Mouse (Mus musculus) neural tube, embryonic 13.5 days (tissue): Measurements from ENCODE around the gene Kat2a. TPM values are rescaled to one million over a fixed set of nuclear protein-coding genes. Genes with fewer than 3 reads are reported as not detected.

Source experiments
- ATAC-seq: fragments of 200-750 bp; cut with Nextera tagmentation; 2 replicates; pipeline ENCODE4 v1.8.0; 2017; ENCODE audit warnings: low read depth, mild to moderate bottlenecking, moderate TSS enrichment, moderate library complexity
- H3K27ac ChIP-seq: fragments of 300-500 bp; sonication (generic); replicated peaks from 2 replicates; pipeline ENCODE4 v1.5.1; 2015; ENCODE audit warnings: moderate library complexity, mild to moderate bottlenecking, inconsistent platforms
- H3K27me3 ChIP-seq: fragments of 300-500 bp; sonication (generic); 2 replicates; pipeline ENCODE4 v1.6.1; 2015; ENCODE audit warnings: mild to moderate bottlenecking, inconsistent platforms
- H3K36me3 ChIP-seq: fragments of 300-500 bp; sonication (generic); 2 replicates; pipeline ENCODE4 v1.6.1; 2015; ENCODE audit warnings: mild to moderate bottlenecking, inconsistent platforms
- H3K4me1 ChIP-seq: fragments of 300-500 bp; sonication (generic); replicated peaks from 2 replicates; pipeline ENCODE4 v1.6.1; 2015; ENCODE audit warnings: inconsistent platforms
- H3K4me2 ChIP-seq: fragments of 300-500 bp; sonication (generic); 2 replicates; pipeline ENCODE4 v1.6.1; 2015; ENCODE audit warnings: inconsistent platforms, mild to moderate bottlenecking, moderate library complexity
- H3K4me3 ChIP-seq: fragments of 300-500 bp; sonication (generic); 2 replicates; pipeline ENCODE4 v1.5.1; 2015; ENCODE audit warnings: mild to moderate bottlenecking, inconsistent platforms
- H3K9ac ChIP-seq: fragments of 300-500 bp; sonication (generic); 2 replicates; pipeline ENCODE4 v1.6.1; 2015; ENCODE audit warnings: moderate library complexity, mild to moderate bottlenecking, inconsistent platforms
- H3K9me3 ChIP-seq: fragments of 300-500 bp; sonication (generic); 2 replicates; pipeline ENCODE4 v1.6.1; 2016; ENCODE audit warnings: inconsistent platforms
- WGBS: fragments of 180-500 bp; shearing (Covaris S2); methylation state at CpG from one replicate; pipeline ENCODE4 v1.1.7; 2015; 5-methylcytosine and 5-hydroxymethylcytosine counted together
- polyA plus RNA-seq: library from polyadenylated mRNA; unstranded; fragments of >200 nt; fragmentation: Nextera tagmentation; extraction: Ambion mirVana; gene quantifications from 2 replicates; pipeline ENCODE4 v1.2.1, GENCODE M21; 2015

Gene Kat2a
- polyA plus RNA-seq, 1 experiment from 2014 or later = 54.7 TPM

DNA sequence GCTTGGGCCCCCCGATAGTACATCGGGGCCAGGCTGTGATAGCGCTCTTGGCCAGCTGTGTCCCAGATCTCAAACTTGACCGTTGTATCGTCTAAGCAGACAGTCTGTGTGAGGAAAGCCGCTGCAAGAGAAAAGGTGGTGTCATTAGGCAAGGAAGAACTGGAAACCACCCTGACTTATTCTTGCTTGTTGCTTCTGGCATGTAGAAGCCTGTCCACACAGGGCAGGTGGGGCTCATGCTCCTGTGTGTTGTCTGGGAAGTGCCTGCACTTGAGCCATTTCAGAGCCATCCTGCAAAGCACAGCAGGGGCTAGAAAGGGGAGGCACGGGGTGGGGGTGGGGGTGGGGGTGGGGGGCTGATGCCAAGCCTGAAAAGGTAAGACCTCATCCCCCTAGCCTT, 6.2 kb upstream of the Kat2a start:
- Histone ChIP-seq H3K36me3 (peaks cover 51% of the 10 kb centered on the region), H3K4me3 (no peak overlapping the region), H3K9me3 (no peaks in the 10 kb centered on the region), H3K4me2 (no peak overlapping the region), H3K4me1 (peaks cover 42% of the 10 kb centered on the region), H3K9ac (no peak overlapping the region), H3K27me3 (no peaks in the 10 kb centered on the region), H3K27ac (no peak overlapping the region)
- 93% methylated on average over 7 of the region's 7 CpGs for WGBS
- ATAC-seq = no peak

DNA sequence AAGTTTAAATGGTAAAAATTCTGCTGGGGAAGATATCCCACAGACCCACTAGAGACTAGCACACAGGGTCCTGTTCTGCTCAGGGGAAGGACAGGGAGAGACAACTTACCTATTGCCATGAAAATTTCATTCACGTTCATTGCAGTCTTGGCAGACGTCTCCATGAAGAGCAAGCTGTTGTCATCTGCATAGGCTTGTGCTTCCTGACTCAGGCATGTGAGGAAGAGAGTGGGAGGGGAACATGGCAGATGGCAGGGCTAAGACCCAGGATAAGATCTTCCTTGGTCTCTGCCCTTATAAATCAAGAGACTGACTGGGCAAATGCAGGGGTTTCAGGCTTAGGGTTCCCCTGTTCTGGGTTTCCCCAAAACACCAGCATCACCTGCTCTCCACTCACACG, 4.4 kb upstream of the Kat2a start:
- Histone ChIP-seq H3K27me3 (no peaks in the 10 kb centered on the region), H3K4me1 (peaks cover 38% of the 10 kb centered on the region), H3K9ac (no peak overlapping the region), H3K4me3 (no peak overlapping the region), H3K27ac (no peak overlapping the region), H3K36me3 (peaks cover 51% of the 10 kb centered on the region), H3K4me2 (no peak overlapping the region), H3K9me3 (no peaks in the 10 kb centered on the region)
- ATAC-seq = no peak
- 87% methylated on average over 3 of the region's 3 CpGs for WGBS

DNA sequence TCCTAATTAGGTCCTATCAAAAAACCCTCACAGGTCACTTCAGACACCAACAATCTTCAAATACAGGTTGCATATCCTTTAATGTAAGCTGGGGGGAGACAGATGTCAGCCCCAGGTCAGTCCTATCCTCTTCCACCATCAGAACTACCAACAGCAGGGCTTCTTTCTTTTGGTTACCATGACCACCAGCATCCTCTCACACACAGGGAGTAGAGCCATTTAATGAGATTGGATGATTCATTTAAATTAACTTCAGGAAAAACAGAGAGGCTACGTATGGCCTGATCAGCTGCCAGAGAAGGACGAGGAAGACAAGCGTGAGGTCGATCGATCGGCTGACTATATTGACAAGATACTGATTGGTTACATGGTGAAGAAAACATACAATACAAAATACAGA, 2.7 kb upstream of the Kat2a start:
- no peak for ATAC-seq
- no peak overlapping the region for H3K4me2 ChIP-seq
- H3K4me3 ChIP-seq = no peak overlapping the region
- H3K36me3 ChIP-seq = peaks cover 59% of the 10 kb centered on the region
- peaks cover 31% of the 10 kb centered on the region for H3K4me1 ChIP-seq
- no peaks in the 10 kb centered on the region for H3K9me3 ChIP-seq
- 81% methylated on average over 6 of the region's 6 CpGs for WGBS
- no peaks in the 10 kb centered on the region for H3K27me3 ChIP-seq
- no peak overlapping the region for H3K9ac ChIP-seq
- H3K27ac ChIP-seq = no peak overlapping the region

DNA sequence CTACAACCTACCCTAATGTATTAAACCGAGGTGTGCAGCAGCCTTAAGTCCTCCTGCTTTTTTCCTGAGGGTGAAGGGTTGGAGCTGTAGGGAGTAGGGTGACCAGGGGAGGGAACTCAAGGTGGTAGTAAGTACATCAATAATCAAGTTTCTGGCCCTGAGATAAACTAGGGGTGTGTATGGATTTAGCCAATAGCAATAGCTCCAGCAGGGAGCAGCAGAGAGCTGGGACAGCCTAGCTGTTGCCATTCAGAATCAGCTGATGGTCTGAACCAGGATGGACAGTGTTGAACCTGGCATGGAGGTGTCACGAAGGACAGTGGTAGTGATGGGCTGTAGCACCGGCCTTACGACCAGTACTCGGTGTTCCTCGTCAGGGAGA, 2.3 kb upstream of the Kat2a start:
- Histone ChIP-seq H3K27me3 (no peaks in the 10 kb centered on the region), H3K27ac (peak overlapping the region; percentile 14; the same call in 1 of the 2 replicates), H3K4me3 (no peak overlapping the region), H3K9me3 (no peaks in the 10 kb centered on the region), H3K9ac (0 out of 2 replicates have a peak overlapping the region, but pooled peaks have one; percentile 63), H3K36me3 (peaks cover 58% of the 10 kb centered on the region), H3K4me2 (peak overlapping the region; percentile 43; the same call in 1 of the 2 replicates), H3K4me1 (peaks cover 28% of the 10 kb centered on the region)
- 47% methylated on average over 6 of the region's 6 CpGs for WGBS
- ATAC-seq = no peak

DNA sequence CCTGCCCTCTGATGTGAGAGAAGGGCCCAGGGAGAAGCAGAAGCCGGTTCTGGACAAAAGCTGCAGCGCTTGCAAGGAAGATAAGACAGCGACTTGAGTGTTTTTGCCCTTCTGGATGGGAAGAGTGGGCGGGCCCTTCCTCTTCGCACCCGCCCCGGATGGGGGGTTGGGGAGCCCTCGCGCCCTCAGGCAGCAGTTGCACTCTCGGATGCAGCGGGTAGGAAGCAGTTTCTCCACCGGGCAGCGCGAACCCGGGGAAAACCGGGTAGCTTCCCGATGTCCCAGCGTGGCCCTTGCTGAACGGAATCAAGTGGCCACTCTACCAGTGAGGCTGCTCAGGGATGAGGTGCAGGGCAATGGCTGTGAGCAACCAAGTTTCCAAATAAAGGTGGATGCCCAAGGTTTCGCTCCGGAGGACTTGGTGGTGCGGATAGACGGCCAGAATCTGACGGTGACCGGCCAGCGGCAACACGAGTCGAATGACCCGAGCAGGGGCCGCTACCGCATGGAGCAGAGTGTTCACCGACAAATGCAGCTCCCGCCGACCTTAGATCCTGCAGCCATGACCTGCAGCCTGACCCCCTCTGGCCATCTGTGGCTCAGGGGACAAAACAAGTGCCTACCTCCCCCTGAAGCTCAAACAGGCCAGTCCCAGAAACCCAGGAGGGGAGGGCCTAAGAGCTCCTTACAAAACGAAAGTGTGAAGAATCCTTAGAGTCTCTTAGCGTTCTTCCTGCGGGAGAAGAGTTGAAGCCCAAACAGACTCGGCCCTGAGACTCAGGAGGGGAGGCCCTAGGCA, 1.7 kb upstream of the Kat2a start, which contains the start of gene Hspb9:
Hspb9 (plus strand) TSS at position 116 of the 799 bp plus-strand sequence.
- WGBS = 6% methylated on average over 38 of the region's 38 CpGs
- peak within 1 kb of the TSS; percentile 7 for H3K4me3 ChIP-seq
- no peak for ATAC-seq
- H3K27me3 ChIP-seq = no peaks in the 10 kb centered on the region
- peak within 1 kb of the TSS; percentile 67 for H3K4me2 ChIP-seq
- H3K27ac ChIP-seq = peak within 1 kb of the TSS; percentile 14; the same call in 1 of the 2 replicates
- peaks cover 28% of the 10 kb centered on the region for H3K4me1 ChIP-seq
- peaks cover 60% of the 10 kb centered on the region for H3K36me3 ChIP-seq
- H3K9ac ChIP-seq = peak within 1 kb of the TSS; percentile 63
- H3K9me3 ChIP-seq = no peaks in the 10 kb centered on the region

DNA sequence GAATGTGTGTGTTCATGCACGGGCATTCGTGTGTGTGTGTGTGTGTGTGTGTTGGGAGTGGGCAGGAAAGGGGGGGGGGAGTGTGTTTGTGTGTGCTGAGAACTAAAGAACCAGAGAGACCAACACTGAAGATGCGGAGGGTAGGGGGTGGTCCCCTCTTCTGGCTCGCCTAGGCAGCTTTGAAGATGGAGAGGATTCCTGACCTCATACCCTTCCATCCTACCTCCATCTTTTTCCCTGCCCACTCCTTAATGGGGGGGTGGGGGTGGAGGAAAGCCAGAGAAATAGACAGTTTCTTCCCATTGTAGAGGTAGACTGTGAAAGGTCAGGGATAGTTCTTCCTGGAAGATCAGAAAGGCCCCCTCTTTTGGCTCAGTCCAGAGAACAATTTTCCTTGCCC, 909 bp upstream of the Kat2a start:
- Histone ChIP-seq H3K4me1 (peaks cover 28% of the 10 kb centered on the region), H3K9ac (peak overlapping the region; percentile 63; the same call in 1 of the 2 replicates), H3K27ac (no peak overlapping the region), H3K4me2 (no peak overlapping the region), H3K9me3 (no peaks in the 10 kb centered on the region), H3K4me3 (no peak overlapping the region), H3K36me3 (peaks cover 60% of the 10 kb centered on the region), H3K27me3 (no peaks in the 10 kb centered on the region)
- 58% methylated on average over 4 of the region's 4 CpGs for WGBS
- ATAC-seq = no peak

DNA sequence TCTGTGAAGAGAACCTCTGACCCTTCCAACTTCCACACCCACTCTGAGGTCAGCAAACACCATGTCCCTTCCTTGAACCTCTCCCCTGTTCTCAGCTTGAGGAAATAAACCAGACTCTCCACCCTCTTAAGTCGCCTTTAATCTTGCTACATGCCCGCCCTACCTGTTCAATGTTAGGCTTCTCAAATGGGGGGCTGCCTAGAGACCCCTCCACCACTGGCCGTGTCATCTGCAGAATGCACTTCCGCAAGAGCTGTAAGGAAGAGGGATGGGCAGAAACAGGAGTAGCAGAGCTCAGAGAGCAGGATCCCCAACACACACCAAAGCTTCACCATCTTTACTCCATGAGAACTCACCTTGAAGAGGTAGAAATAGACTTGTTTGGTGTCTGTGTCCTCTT, 1.3 kb downstream of the Kat2a start:
- Histone ChIP-seq H3K4me3 (peak overlapping the region; percentile 72; the same call in 1 of the 2 replicates), H3K27ac (no peak overlapping the region), H3K4me2 (peak overlapping the region; percentile 67), H3K9me3 (no peaks in the 10 kb centered on the region), H3K27me3 (no peaks in the 10 kb centered on the region), H3K4me1 (peaks cover 28% of the 10 kb centered on the region), H3K36me3 (peaks cover 60% of the 10 kb centered on the region), H3K9ac (peak overlapping the region; percentile 81; the same call in 1 of the 2 replicates)
- 87% methylated on average over 4 of the region's 4 CpGs for WGBS
- no peak for ATAC-seq

DNA sequence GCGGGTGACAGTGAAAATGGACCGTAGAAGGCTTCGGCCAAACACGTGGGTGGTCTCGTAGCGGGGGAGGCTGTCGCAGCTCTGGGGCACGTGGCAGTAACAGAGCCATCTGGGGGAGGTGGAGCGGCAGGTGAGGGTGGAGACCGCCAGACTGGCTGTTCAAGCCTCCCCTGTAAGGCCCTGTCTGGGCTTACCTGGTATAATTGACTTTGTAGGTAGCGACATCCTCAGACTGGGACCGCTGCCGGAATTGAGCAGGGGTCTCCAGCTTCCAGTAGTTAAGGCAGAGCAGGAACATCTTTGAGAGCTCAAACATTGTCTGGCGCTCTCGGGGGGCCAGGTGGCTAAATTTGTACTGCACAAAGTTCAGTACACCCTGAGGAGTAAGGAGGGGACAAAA, 1.7 kb downstream of the Kat2a start:
- WGBS = 92% methylated on average over 15 of the region's 15 CpGs
- Histone ChIP-seq H3K27ac (no peak overlapping the region), H3K36me3 (peaks cover 60% of the 10 kb centered on the region)

DNA sequence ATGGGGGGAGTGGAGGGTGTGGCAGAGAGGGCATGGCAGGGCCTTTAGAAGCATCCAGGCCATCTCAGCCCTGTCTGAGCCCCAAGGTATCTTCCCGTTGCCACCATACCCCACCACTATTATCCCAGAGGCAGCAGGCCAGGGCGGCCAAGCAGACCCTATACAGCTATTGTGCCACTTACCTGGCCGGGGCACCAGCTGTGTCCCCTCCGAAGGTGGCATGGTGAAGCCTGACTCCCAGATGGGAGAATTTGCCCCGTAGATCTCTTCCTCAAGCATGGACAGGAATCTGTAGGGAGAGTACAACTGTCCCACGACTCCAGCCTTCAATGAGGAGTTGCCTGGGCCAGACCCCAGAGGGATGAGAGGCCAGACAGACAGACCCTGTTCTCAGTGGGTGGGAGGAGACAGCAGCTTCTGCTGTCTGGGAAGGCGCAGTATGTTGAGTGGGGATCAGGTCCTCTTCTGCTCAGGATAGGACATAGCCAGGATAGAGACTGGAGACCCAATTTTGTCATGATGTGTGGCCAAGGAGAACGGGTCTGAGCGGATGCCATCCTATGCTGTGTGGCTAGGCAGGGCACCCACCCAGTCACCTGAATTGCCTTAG, 3.0 kb downstream of the Kat2a start:
- Histone ChIP-seq H3K4me2 (no peak overlapping the region), H3K27ac (no peak overlapping the region), H3K36me3 (peaks cover 64% of the 10 kb centered on the region), H3K9ac (0 out of 2 replicates have a peak overlapping the region, but pooled peaks have one; percentile 17), H3K27me3 (no peaks in the 10 kb centered on the region), H3K4me1 (peaks cover 27% of the 10 kb centered on the region), H3K9me3 (no peaks in the 10 kb centered on the region), H3K4me3 (no peak overlapping the region)
- WGBS = 95% methylated on average over 9 of the region's 9 CpGs
- ATAC-seq = no peak

More for the DNA sequence above, 1.7 kb downstream of the Kat2a start:
- Histone ChIP-seq H3K4me3 (no peak overlapping the region), H3K27me3 (no peaks in the 10 kb centered on the region), H3K4me1 (peaks cover 28% of the 10 kb centered on the region), H3K4me2 (no peak overlapping the region), H3K9me3 (no peaks in the 10 kb centered on the region), H3K9ac (peak overlapping the region; percentile 81; the same call in 1 of the 2 replicates)
- ATAC-seq = no peak

DNA sequence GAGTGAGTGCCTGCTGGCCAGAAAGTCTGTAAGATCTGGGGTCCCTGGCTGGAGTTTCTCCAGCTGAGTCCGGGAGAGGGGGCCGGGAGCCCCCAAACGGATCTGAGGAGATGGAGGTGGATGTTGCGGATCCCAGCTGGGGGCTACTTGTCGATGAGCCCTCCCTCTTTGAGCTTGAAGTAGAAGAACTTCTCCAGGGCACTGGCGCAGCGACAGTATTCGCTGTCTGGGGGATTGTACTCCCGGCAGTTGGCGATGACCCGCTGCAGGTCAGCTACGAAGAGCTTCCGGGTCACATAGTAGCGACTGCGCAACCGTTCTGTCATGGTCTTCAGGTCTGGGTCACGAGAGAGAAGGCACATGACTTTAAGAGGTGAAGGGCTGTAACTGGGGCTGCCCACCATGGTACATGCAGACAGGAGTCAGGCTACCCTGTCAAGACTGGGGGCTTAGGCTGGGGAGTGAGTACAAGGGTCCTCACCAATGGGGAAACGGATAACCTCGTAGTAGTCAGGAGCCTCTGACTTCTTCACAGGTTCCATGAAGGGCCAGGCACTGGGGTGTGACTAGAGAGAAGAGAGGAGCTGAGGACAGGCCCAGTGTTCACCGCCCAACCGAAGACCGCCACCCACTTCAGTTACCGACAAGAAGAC, 7.0 kb downstream of the Kat2a start:
- 94% methylated on average over 23 of the region's 23 CpGs for WGBS
- no peak for ATAC-seq
- peaks cover 15% of the 10 kb centered on the region; the same call in 1 of the 2 replicates for H3K27me3 ChIP-seq
- H3K27ac ChIP-seq = no peak overlapping the region
- peaks cover 12% of the 10 kb centered on the region for H3K4me1 ChIP-seq
- H3K36me3 ChIP-seq = peaks cover 59% of the 10 kb centered on the region
- no peaks in the 10 kb centered on the region for H3K9me3 ChIP-seq
- no peak overlapping the region for H3K4me2 ChIP-seq
- H3K4me3 ChIP-seq = no peak overlapping the region
- no peak overlapping the region for H3K9ac ChIP-seq

DNA sequence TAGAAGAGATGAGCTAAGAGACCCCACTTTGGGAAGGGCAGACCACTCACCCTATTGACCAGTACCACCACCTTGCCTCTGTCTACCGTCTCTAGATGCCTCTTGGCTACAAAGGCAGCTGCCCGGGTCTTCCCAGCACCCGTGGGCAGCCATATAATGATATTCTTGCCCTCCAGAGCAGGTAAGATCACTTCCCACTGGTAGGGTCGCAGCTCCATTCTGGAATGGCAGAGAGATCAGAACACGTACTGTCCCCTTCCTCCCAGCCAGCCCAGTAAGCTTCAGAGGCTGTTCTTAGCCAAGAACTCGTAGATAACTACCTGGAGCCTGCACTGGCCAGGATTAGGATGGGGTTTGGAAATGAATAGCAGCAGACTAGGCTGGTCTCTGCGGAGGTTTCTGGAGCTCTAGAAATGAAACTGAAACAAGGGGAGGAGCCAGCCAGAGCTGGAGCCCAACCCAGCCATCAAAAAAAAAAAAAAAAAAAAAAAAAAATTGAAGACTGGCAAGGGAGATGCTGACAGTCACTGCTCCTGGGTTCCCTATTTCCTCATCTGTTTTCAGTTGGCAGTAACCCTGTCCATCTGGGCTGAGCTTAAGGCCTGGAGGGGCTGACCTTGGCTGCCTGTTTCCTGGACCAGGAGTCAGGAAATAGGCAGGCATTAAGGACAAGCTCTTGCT, 8.3 kb downstream of the Kat2a start, which contains the start of gene Dhx58:
Dhx58 (minus strand) TSS at position 421 of the 681 bp plus-strand sequence.
- Histone ChIP-seq H3K9me3 (no peaks in the 10 kb centered on the region), H3K4me3 (no peak within 1 kb of the TSS), H3K9ac (no peak within 1 kb of the TSS), H3K4me1 (peaks cover 12% of the 10 kb centered on the region), H3K27me3 (peaks cover 15% of the 10 kb centered on the region; the same call in 1 of the 2 replicates), H3K4me2 (0 out of 2 replicates have a peak within 1 kb of the TSS, but pooled peaks have one; percentile 35), H3K36me3 (peaks cover 47% of the 10 kb centered on the region), H3K27ac (no peak within 1 kb of the TSS)
- no peak for ATAC-seq
- WGBS = 77% methylated on average over 7 of the region's 7 CpGs
